Mouse (Mus musculus) intestine, postnatal 0 days (tissue): ENCODE measurements around the gene Plekha8. TPM values are rescaled to one million over a fixed set of nuclear protein-coding genes. Genes with fewer than 3 reads are reported as not detected.

Experiments used
- ATAC-seq: fragments of 200-750 bp; cut with Nextera tagmentation; 2 replicates; pipeline ENCODE4 v1.8.0; 2017; ENCODE audit warnings: mild to moderate bottlenecking, moderate TSS enrichment, moderate library complexity
- H3K27ac ChIP-seq: fragments of 300-500 bp; sonication (generic); 2 replicates; pipeline ENCODE4 v1.5.1; 2014; ENCODE audit warnings: mild to moderate bottlenecking, low read depth, low read length, moderate library complexity
- H3K27me3 ChIP-seq: fragments of 300-500 bp; sonication (generic); replicated peaks from 2 replicates; pipeline ENCODE4 v1.6.1; 2014; ENCODE audit warnings: low read length, mixed read lengths; ENCODE audit not compliant: control insufficient read depth, insufficient read depth
- H3K36me3 ChIP-seq: fragments of 300-500 bp; sonication (generic); 2 replicates; pipeline ENCODE4 v1.6.1; 2014; ENCODE audit warnings: mild to moderate bottlenecking, moderate library complexity; ENCODE audit not compliant: control insufficient read depth, insufficient read depth
- H3K4me1 ChIP-seq: fragments of 300-500 bp; sonication (generic); replicated peaks from 2 replicates; pipeline ENCODE4 v1.6.1; 2014; ENCODE audit warnings: antibody characterized with exemption, low read length, mixed read lengths; ENCODE audit not compliant: control insufficient read depth, insufficient read depth
- H3K4me2 ChIP-seq: fragments of 300-500 bp; sonication (generic); replicated peaks from 2 replicates; pipeline ENCODE4 v1.6.1; 2014; ENCODE audit warnings: low read depth, mild to moderate bottlenecking, moderate library complexity
- H3K4me3 ChIP-seq: fragments of 300-500 bp; sonication (generic); 2 replicates; pipeline ENCODE4 v1.5.1; 2014; ENCODE audit warnings: low read depth, low read length
- H3K9ac ChIP-seq: fragments of 300-500 bp; sonication (generic); 2 replicates; pipeline ENCODE4 v1.6.1; 2014; ENCODE audit warnings: mild to moderate bottlenecking, low read depth, low read length
- H3K9me3 ChIP-seq: fragments of 300-500 bp; sonication (generic); 2 replicates; pipeline ENCODE4 v1.6.1; 2016; ENCODE audit warnings: mixed run types; ENCODE audit not compliant: control insufficient read depth
- CTCF ChIP-seq: sonication (generic); IDR thresholded peaks from 2 replicates; pipeline ENCODE4 v1.5.1; 2016; ENCODE audit warnings: low read depth, mild to moderate bottlenecking, control low read depth, antibody characterized with exemption, moderate library complexity
- WGBS: fragments of 180-500 bp; shearing (Covaris S2); extraction: QIAGEN DNeasy Blood & Tissue Kit; methylation state at CpG from one replicate; pipeline ENCODE4 v1.1.7; 2014; 5-methylcytosine and 5-hydroxymethylcytosine counted together
- polyA plus RNA-seq: library from polyadenylated mRNA; unstranded; fragments of >200 nt; fragmentation: Nextera tagmentation; extraction: Ambion mirVana; gene quantifications from 2 replicates; pipeline ENCODE4 v1.2.1, GENCODE M21; 2015

The Plekha8 gene
- polyA plus RNA-seq, 1 experiment from 2014 or later = 9.0 TPM

- H3K9ac ChIP-seq = no peak overlapping the region
- H3K27me3 ChIP-seq = no peaks in the 10 kb centered on the region
- WGBS = 64% methylated on average over 11 of the region's 11 CpGs
- H3K36me3 ChIP-seq = no peaks in the 10 kb centered on the region
- no peak overlapping the region for H3K4me2 ChIP-seq
- no peaks in the 10 kb centered on the region for H3K4me1 ChIP-seq
- H3K27ac ChIP-seq = no peak overlapping the region
- H3K9me3 ChIP-seq = no peaks in the 10 kb centered on the region
- H3K4me3 ChIP-seq = no peak overlapping the region
- ATAC-seq = no peak
- TF ChIP-seq CTCF = no peak
Measured at GRCm38 (mm10) chr6:54655471-54656095, 60.7 kb downstream of the Plekha8 start.

DNA sequence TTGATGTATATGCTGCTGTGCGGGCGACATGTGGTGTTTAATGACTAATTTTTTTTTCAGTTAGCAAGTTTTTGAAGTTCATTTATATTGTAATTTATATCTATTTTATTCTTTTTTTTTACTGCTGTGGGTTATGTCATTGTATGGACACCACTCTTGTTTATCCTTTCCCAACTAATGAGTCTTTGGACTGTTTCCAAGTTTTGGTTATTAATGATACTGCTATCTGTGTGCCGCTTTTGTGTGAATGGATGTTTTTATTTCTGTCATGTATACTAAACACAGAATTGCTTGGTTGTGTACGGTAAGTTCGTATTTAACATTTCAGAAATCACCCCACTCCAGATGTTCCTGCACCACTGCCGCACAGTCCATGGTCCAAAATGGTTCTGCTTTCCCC lies 63.0 kb downstream of the Plekha8 start:
- H3K27ac ChIP-seq = no peak overlapping the region
- 68% methylated on average over 6 of the region's 6 CpGs for WGBS

GRCm38 (mm10) chr6:54669868-54670267 lies 75.0 kb downstream of the Plekha8 start:
- 87% methylated on average over 6 of the region's 6 CpGs for WGBS
- no peak for TF ChIP-seq CTCF
- ATAC-seq = no peak
- Histone ChIP-seq H3K4me2 (no peak overlapping the region), H3K9me3 (no peaks in the 10 kb centered on the region), H3K4me1 (no peaks in the 10 kb centered on the region), H3K27ac (no peak overlapping the region), H3K27me3 (no peaks in the 10 kb centered on the region), H3K9ac (no peak overlapping the region), H3K36me3 (no peaks in the 10 kb centered on the region; the same call in 1 of the 2 replicates), H3K4me3 (no peak overlapping the region)

More for the DNA sequence above, 63.0 kb downstream of the Plekha8 start:
- Histone ChIP-seq H3K4me3 (no peak overlapping the region), H3K27me3 (no peaks in the 10 kb centered on the region), H3K9ac (no peak overlapping the region), H3K36me3 (no peaks in the 10 kb centered on the region), H3K4me2 (no peak overlapping the region), H3K9me3 (no peaks in the 10 kb centered on the region), H3K4me1 (no peaks in the 10 kb centered on the region)
- no peak for ATAC-seq
- TF ChIP-seq CTCF = no peak

DNA sequence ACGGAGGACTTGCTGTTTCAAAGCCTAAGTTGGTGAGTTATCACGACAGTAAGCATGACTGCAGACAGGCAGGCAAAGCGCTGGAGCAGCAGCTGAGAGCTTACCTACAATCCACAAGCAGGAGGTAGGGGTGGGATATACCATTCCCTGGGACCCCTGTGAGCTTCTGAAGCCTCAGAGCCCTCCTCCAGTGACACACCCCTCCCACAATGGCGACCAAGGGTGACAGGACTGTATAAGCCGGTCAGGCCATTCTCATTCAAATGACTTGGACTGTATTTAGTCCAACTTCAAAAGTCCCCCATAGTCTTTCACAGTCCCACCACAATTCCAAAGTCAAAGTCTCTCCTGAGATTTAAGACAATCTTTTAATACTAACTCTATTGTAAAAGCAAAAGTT lies 78.0 kb downstream of the Plekha8 start:
- H3K4me2 ChIP-seq = no peak overlapping the region
- H3K9ac ChIP-seq = no peak overlapping the region
- TF ChIP-seq CTCF = no peak
- no peak for ATAC-seq
- H3K27ac ChIP-seq = no peak overlapping the region
- no peaks in the 10 kb centered on the region for H3K9me3 ChIP-seq
- H3K36me3 ChIP-seq = no peaks in the 10 kb centered on the region; the same call in 1 of the 2 replicates
- 59% methylated on average over 5 of the region's 5 CpGs for WGBS
- H3K27me3 ChIP-seq = no peaks in the 10 kb centered on the region
- H3K4me1 ChIP-seq = no peaks in the 10 kb centered on the region
- no peak overlapping the region for H3K4me3 ChIP-seq

DNA sequence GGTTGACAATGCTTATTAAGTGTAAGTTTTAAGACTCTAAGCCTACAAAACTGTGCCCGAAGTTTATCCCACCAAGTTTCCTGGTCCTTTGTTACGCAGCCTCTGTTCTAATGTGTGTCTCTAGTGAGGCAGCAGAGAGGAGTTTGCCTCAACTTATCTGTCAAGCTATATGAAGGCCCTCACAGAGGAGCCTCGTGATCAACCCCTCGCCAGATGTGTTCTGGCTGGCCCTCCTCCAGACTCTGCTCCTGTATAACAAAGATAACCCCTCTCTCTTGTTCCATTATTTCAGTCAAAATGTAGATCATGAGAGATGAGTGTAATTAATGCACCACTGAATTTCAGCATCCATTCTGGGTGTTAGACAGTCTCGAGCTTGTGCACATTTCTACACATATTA lies 84.8 kb downstream of the Plekha8 start:
- no peak overlapping the region for H3K4me2 ChIP-seq
- no peaks in the 10 kb centered on the region for H3K9me3 ChIP-seq
- H3K4me3 ChIP-seq = no peak overlapping the region
- ATAC-seq = no peak
- no peak for TF ChIP-seq CTCF
- no peaks in the 10 kb centered on the region for H3K4me1 ChIP-seq
- WGBS = 84% methylated on average over 5 of the region's 5 CpGs
- no peak overlapping the region for H3K27ac ChIP-seq
- H3K9ac ChIP-seq = no peak overlapping the region
- no peaks in the 10 kb centered on the region for H3K27me3 ChIP-seq
- H3K36me3 ChIP-seq = no peaks in the 10 kb centered on the region

DNA sequence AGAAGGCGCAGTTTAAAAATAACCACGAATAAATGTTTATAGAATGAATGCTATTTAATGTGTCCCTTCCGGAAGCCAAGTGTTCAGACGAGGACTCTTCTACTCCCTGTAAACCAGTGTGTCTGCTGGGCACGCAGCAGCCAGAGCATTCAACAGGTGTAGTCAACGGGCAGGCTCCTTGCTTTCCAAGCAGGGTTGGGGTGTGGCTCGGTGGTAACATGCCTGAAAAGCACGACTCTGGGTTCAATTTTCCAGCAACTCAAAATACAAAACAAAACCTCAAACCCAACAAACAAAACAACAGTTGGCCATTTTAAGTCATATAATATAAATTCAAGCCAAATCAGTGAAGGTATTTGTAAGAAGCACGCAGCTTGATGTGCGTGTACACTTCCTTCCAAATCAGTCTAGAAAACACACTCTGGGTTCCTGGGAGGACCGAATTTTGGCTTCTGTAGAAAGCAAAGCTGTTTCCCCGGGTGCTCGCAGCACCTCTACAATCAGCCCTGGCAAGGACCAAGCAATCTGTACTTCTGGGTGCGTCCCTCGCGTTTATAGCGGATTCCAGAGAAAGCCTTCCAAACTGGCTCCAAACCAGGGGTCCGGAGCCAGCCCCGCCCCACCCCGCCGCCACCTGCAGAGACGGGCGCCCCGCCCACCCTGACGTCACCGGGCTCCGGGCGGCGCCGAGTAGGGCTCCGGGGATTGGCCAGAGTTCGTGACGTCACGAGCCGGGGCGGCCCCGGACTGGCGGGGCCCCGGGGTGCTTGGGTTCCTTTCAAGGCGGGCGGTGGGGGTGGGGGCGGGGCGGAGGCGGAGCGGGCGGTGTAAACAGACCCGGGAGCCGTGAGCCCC lies 86.2 kb downstream of the Plekha8 start, which contains the start of gene Mturn:
TSS of gene Mturn (plus strand) at position 734 of the 855 bp plus-strand sequence.
- H3K27me3 ChIP-seq = no peaks in the 10 kb centered on the region
- peak within 1 kb of the TSS; percentile 98 for H3K4me2 ChIP-seq
- no peaks in the 10 kb centered on the region for H3K36me3 ChIP-seq
- peak within 1 kb of the TSS; percentile 40; the same call in 1 of the 2 replicates for H3K9ac ChIP-seq
- H3K9me3 ChIP-seq = no peaks in the 10 kb centered on the region
- H3K4me3 ChIP-seq = peak within 1 kb of the TSS; percentile 74
- WGBS = 3% methylated on average over 42 of the region's 48 CpGs
- no peaks in the 10 kb centered on the region for H3K4me1 ChIP-seq
- ATAC-seq = peak; percentile 97
- peak within 1 kb of the TSS; percentile 60; the same call in 1 of the 2 replicates for H3K27ac ChIP-seq
- TF ChIP-seq CTCF = no peak
